Mouse (Mus musculus) hindbrain, embryonic 13.5 days (tissue): ENCODE measurements around the gene Vmn1r39. TPM values are rescaled to one million over a fixed set of nuclear protein-coding genes. Genes with fewer than 3 reads are reported as not detected.
"Not testable (repeated sequence)": the region's sequence is repeated elsewhere in the genome, so short reads cannot be mapped to it uniquely, and the experiment has no call there.

Source experiments
- ATAC-seq: fragments of 200-750 bp; cut with Nextera tagmentation; 2 replicates; pipeline ENCODE4 v1.8.0; 2017; ENCODE audit warnings: moderate TSS enrichment; ENCODE audit not compliant: low FRiP score
- H3K27ac ChIP-seq: fragments of 300-500 bp; sonication (generic); 2 replicates; pipeline ENCODE4 v1.5.1; 2015; ENCODE audit warnings: inconsistent platforms, mild to moderate bottlenecking, moderate library complexity
- H3K27me3 ChIP-seq: fragments of 300-500 bp; sonication (generic); 2 replicates; pipeline ENCODE4 v1.6.1; 2015; ENCODE audit warnings: mild to moderate bottlenecking, inconsistent platforms
- H3K36me3 ChIP-seq: fragments of 300-500 bp; sonication (generic); 2 replicates; pipeline ENCODE4 v1.6.1; 2015; ENCODE audit warnings: mild to moderate bottlenecking, inconsistent platforms
- H3K4me1 ChIP-seq: fragments of 300-500 bp; sonication (generic); replicated peaks from 2 replicates; pipeline ENCODE4 v1.6.1; 2015; ENCODE audit warnings: inconsistent platforms
- H3K4me2 ChIP-seq: fragments of 300-500 bp; sonication (generic); 2 replicates; pipeline ENCODE4 v1.6.1; 2015; ENCODE audit warnings: inconsistent platforms, mild to moderate bottlenecking, moderate library complexity
- H3K4me3 ChIP-seq: fragments of 300-500 bp; sonication (generic); 2 replicates; pipeline ENCODE4 v1.5.1; 2015; ENCODE audit warnings: mild to moderate bottlenecking, inconsistent platforms
- H3K9ac ChIP-seq: fragments of 300-500 bp; sonication (generic); 2 replicates; pipeline ENCODE4 v1.6.1; 2015; ENCODE audit warnings: mild to moderate bottlenecking, inconsistent platforms
- H3K9me3 ChIP-seq: fragments of 300-500 bp; sonication (generic); 2 replicates; pipeline ENCODE4 v1.6.1; 2016; ENCODE audit warnings: inconsistent platforms
- WGBS: fragments of 180-500 bp; shearing (Covaris S2); methylation state at CpG from one replicate; pipeline ENCODE4 v1.1.7; 2015; 5-methylcytosine and 5-hydroxymethylcytosine counted together
- polyA plus RNA-seq: library from polyadenylated mRNA; unstranded; fragments of >200 nt; fragmentation: Nextera tagmentation; extraction: Ambion mirVana; gene quantifications from 2 replicates; pipeline ENCODE4 v1.2.1, GENCODE M21; 2015

The Vmn1r39 gene
- not detected in 2 replicates for polyA plus RNA-seq

DNA sequence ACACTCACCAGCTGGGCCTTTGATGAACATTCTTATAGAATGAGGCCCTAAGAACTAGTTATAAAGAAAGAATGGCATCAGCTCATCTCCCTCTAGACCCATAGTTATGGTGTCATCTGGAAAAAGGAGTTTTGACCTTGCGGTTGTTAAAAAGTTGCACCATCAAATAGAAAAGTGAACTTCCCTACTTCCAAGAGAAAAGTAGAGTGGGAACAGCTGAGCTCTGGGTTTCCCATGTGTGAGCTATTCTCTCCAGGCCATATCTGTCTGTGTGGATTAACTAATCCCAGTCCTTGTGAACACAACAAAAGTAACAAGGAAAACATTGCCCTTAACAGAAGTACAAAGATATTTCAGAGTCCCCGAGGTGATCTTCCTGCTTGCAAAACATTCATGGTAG, at the start of gene Vmn1r39:
Gene Vmn1r39, minus strand, starts transcription at position 101 of the 400 bp plus-strand sequence.
- no peak within 1 kb of the TSS for H3K9ac ChIP-seq
- H3K9me3 ChIP-seq, result no peaks in the 10 kb centered on the region
- no peaks in the 10 kb centered on the region for H3K36me3 ChIP-seq
- H3K4me2 ChIP-seq, result no peak within 1 kb of the TSS
- no peak within 1 kb of the TSS for H3K27ac ChIP-seq
- WGBS, result 97% methylated on average over 2 of the region's 2 CpGs
- H3K4me3 ChIP-seq, result no peak within 1 kb of the TSS
- no peaks in the 10 kb centered on the region for H3K4me1 ChIP-seq
- no peaks in the 10 kb centered on the region for H3K27me3 ChIP-seq
- no peak for ATAC-seq

DNA sequence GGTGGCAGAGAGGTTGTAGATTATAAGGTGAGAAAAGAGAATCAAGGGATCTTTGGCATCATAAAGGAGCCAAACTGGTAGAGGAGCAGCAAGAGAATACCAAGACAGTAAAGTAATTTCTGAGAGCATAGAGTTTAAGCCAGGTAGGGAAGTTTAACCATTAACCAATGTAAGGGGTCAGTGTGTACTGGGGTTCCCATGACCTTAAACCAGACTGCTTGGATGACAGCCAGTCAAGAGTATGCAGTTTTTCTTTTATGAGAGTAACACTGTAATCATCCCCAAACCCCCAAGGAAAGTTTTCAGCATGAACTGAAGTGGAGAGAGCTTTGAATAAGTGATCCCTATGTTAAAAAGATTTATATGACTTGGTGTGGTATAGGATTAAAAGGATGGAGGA, 49.0 kb upstream of the Vmn1r39 start:
- H3K9ac ChIP-seq, result no peak overlapping the region
- no peaks in the 10 kb centered on the region for H3K9me3 ChIP-seq
- H3K4me1 ChIP-seq, result no peaks in the 10 kb centered on the region
- no peaks in the 10 kb centered on the region for H3K36me3 ChIP-seq
- no peak overlapping the region for H3K4me2 ChIP-seq
- no peak overlapping the region for H3K27ac ChIP-seq
- H3K4me3 ChIP-seq, result no peak overlapping the region
- no peaks in the 10 kb centered on the region for H3K27me3 ChIP-seq
- no peak for ATAC-seq

GRCm38 (mm10) chr6:66858356-66858755, 47.9 kb upstream of the Vmn1r39 start:
- no peaks in the 10 kb centered on the region for H3K36me3 ChIP-seq
- H3K4me2 ChIP-seq, result no peak overlapping the region
- no peak overlapping the region for H3K27ac ChIP-seq
- no peak for ATAC-seq
- H3K9me3 ChIP-seq, result no peaks in the 10 kb centered on the region
- 89% methylated on average over 1 of the region's 1 CpGs for WGBS
- no peak overlapping the region for H3K4me3 ChIP-seq
- no peaks in the 10 kb centered on the region for H3K27me3 ChIP-seq
- no peak overlapping the region for H3K9ac ChIP-seq
- no peaks in the 10 kb centered on the region for H3K4me1 ChIP-seq

DNA sequence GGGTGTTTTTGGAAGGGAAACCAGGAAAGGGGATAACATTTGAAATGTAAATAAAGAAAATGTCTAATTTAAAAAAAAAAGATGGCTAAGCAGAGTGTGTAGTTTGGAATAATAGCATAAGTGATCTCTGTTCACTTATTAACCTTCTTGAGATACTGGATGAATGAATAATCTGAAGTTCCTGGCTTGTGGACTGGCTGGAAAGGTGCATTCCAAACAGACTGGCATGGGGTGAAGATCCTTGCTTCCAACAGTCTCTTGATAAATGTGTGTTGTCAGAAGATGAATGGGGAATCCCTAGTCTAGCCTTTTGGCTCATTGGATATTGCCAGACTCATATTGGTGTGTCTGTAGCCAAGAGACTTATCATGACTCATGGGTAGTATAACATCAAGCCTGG, 45.8 kb upstream of the Vmn1r39 start:
- Histone ChIP-seq H3K4me2 (no peak overlapping the region), H3K9ac (no peak overlapping the region), H3K27me3 (no peaks in the 10 kb centered on the region), H3K9me3 (no peaks in the 10 kb centered on the region), H3K36me3 (no peaks in the 10 kb centered on the region), H3K4me3 (no peak overlapping the region), H3K4me1 (no peaks in the 10 kb centered on the region), H3K27ac (no peak overlapping the region)
- ATAC-seq, result no peak

GRCm38 (mm10) chr6:66848936-66849335, 38.5 kb upstream of the Vmn1r39 start:
- Histone ChIP-seq H3K4me2 (no peak overlapping the region), H3K27ac (no peak overlapping the region), H3K9me3 (no peaks in the 10 kb centered on the region), H3K4me1 (no peaks in the 10 kb centered on the region), H3K36me3 (no peaks in the 10 kb centered on the region), H3K27me3 (no peaks in the 10 kb centered on the region), H3K4me3 (no peak overlapping the region), H3K9ac (no peak overlapping the region)
- WGBS, result 56% methylated on average over 4 of the region's 4 CpGs
- no peak for ATAC-seq

DNA sequence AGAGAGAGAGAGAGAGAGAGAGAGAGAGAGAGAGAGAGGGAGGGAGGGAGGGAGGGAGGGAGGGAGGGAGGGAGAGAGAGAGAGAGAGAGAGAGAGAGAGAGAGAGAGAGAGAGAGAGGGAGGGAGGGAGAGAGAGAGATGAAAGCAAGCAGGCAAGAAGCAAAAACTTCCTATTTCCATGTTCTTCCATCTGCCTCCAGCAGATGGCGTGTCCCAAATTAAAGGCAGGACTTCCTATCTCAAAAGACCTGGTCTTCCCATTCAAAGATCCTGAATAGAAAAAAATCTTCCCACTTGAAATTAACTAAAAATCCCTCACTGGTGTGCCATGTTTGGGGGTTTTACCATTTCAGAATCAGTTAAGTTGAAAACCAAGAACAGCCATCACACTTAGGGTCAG, 30.2 kb upstream of the Vmn1r39 start:
- not testable (repeated sequence) for H3K36me3 ChIP-seq, H3K4me1 ChIP-seq, H3K27ac ChIP-seq, H3K4me3 ChIP-seq, H3K4me2 ChIP-seq, ATAC-seq, H3K9me3 ChIP-seq, H3K27me3 ChIP-seq, H3K9ac ChIP-seq
- 4% methylated on average over 1 of the region's 1 CpGs for WGBS

GRCm38 (mm10) chr6:66836932-66837331, 26.5 kb upstream of the Vmn1r39 start:
- Histone ChIP-seq H3K4me3 (no peak overlapping the region), H3K9ac (no peak overlapping the region), H3K4me2 (no peak overlapping the region), H3K36me3 (no peaks in the 10 kb centered on the region), H3K4me1 (no peaks in the 10 kb centered on the region), H3K9me3 (no peaks in the 10 kb centered on the region), H3K27me3 (no peaks in the 10 kb centered on the region), H3K27ac (no peak overlapping the region)
- no peak for ATAC-seq

DNA sequence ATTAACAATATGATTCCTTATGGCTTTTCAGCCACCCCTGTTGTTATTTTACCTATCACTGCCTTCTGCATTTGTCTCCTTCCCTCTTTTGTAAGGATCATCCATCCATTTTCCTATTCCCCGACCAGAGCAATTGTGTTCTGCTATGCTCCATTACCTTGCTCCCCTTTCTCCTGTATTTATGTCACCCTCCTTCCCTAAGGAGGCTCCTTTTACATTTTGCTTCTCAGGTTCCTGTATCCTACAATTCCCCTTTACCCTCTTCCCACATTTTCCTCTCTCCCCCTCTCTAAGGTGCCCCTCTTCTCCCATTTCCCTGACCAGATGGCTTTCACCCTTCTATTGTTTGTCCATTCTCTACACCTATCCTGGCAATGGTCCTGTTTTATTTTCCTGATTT, 4.1 kb downstream of the Vmn1r39 start:
- Histone ChIP-seq H3K27ac (no peak overlapping the region), H3K4me3 (no peak overlapping the region), H3K9ac (no peak overlapping the region), H3K36me3 (no peaks in the 10 kb centered on the region), H3K4me2 (no peak overlapping the region), H3K4me1 (no peaks in the 10 kb centered on the region), H3K9me3 (no peaks in the 10 kb centered on the region), H3K27me3 (no peaks in the 10 kb centered on the region)
- ATAC-seq, result no peak
- WGBS, result 36% methylated on average over 1 of the region's 1 CpGs

DNA sequence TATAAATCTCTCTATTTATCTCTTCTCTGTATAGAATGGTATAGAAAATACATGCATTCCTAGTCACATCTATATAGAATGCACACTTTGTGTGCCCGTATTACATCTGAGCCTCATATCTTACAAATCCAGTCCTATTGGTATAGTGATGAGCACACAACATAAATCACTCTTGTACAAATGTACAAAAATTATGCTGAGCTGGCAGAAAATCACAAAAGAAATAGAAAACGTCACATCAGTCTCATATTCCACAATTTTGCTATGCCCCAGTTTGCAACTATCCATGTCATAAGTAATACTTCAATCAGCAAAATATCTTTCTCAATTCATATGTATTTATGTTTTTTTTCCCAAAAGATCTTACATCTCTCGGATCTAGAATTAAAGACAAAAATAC, 4.7 kb downstream of the Vmn1r39 start:
- no peak for ATAC-seq
- Histone ChIP-seq H3K27ac (no peak overlapping the region), H3K9ac (no peak overlapping the region), H3K4me2 (no peak overlapping the region), H3K9me3 (no peaks in the 10 kb centered on the region), H3K27me3 (no peaks in the 10 kb centered on the region), H3K36me3 (no peaks in the 10 kb centered on the region), H3K4me3 (no peak overlapping the region), H3K4me1 (no peaks in the 10 kb centered on the region)
- WGBS, result 86% methylated on average over 3 of the region's 3 CpGs

GRCm38 (mm10) chr6:66782527-66782926, 27.9 kb downstream of the Vmn1r39 start, which contains the start of gene Vmn1r38:
Gene Vmn1r38, minus strand, starts transcription at chr6:66782627.
- not testable (repeated sequence) for H3K4me2 ChIP-seq, H3K4me3 ChIP-seq, H3K36me3 ChIP-seq, H3K9ac ChIP-seq, H3K9me3 ChIP-seq, H3K4me1 ChIP-seq, H3K27me3 ChIP-seq, ATAC-seq, H3K27ac ChIP-seq

Other genes starting within 250 kb of the Vmn1r39 start
- gene Vmn1r33, start 192.3 kb downstream of the Vmn1r39 start, polyA plus RNA-seq, result not detected in 2 replicates
- not detected in 2 replicates for gene Vmn1r34, start 166.7 kb downstream of the Vmn1r39 start, polyA plus RNA-seq
- not detected in 2 replicates for gene Vmn1r35, start 124.7 kb downstream of the Vmn1r39 start, polyA plus RNA-seq
- not detected in 2 replicates for gene Vmn1r36, start 91.4 kb downstream of the Vmn1r39 start, polyA plus RNA-seq
- not detected in 2 replicates for gene Vmn1r37, start 81.2 kb downstream of the Vmn1r39 start, polyA plus RNA-seq
- not detected in 2 replicates for gene Vmn1r38, start 28.0 kb downstream of the Vmn1r39 start, polyA plus RNA-seq
- gene Gng12, start 85.8 kb upstream of the Vmn1r39 start, polyA plus RNA-seq, result 30.7 and 36.1 TPM in 2 replicates
- 21.0 and 21.5 TPM in 2 replicates for gene Gadd45a, start 226.8 kb upstream of the Vmn1r39 start, polyA plus RNA-seq